Mouse (Mus musculus) forebrain, embryonic 12.5 days (tissue): ENCODE data around the gene Acin1. TPM values are rescaled to one million over a fixed set of nuclear protein-coding genes. Genes with fewer than 3 reads are reported as not detected.

Experiments
- ATAC-seq: fragments of 200-750 bp; cut with Nextera tagmentation; 2 replicates; pipeline ENCODE4 v1.8.0; 2017; ENCODE audit warnings: moderate TSS enrichment; ENCODE audit not compliant: low FRiP score
- H3K27ac ChIP-seq: fragments of 300-500 bp; sonication (generic); 2 replicates; pipeline ENCODE4 v1.5.1; 2016; ENCODE audit warnings: mild to moderate bottlenecking
- H3K27me3 ChIP-seq: fragments of 300-500 bp; sonication (generic); 2 replicates; pipeline ENCODE4 v1.6.1; 2016; ENCODE audit warnings: mild to moderate bottlenecking
- H3K36me3 ChIP-seq: fragments of 300-500 bp; sonication (generic); replicated peaks from 2 replicates; pipeline ENCODE4 v1.6.1; 2016; ENCODE audit warnings: mild to moderate bottlenecking
- H3K4me1 ChIP-seq: fragments of 300-500 bp; sonication (generic); 2 replicates; pipeline ENCODE4 v1.6.1; 2016
- H3K4me2 ChIP-seq: fragments of 300-500 bp; sonication (generic); 2 replicates; pipeline ENCODE4 v1.6.1; 2016; ENCODE audit warnings: mild to moderate bottlenecking, moderate library complexity
- H3K4me3 ChIP-seq: fragments of 300-500 bp; sonication (generic); replicated peaks from 2 replicates; pipeline ENCODE4 v1.5.1; 2016; ENCODE audit warnings: mild to moderate bottlenecking
- H3K9ac ChIP-seq: fragments of 300-500 bp; sonication (generic); 2 replicates; pipeline ENCODE4 v1.6.1; 2016; ENCODE audit warnings: mild to moderate bottlenecking
- H3K9me3 ChIP-seq: fragments of 300-500 bp; sonication (generic); 2 replicates; pipeline ENCODE4 v1.6.1; 2016
- WGBS: fragments of 180-500 bp; shearing (Covaris S2); methylation state at CpG from one replicate; pipeline ENCODE4 v1.1.7; 2016; 5-methylcytosine and 5-hydroxymethylcytosine counted together
- polyA plus RNA-seq: library from polyadenylated mRNA; unstranded; fragments of >200 nt; fragmentation: Nextera tagmentation; extraction: Ambion mirVana; gene quantifications from 2 replicates; pipeline ENCODE4 v1.2.1, GENCODE M21; 2016

The Acin1 gene
- polyA plus RNA-seq, 1 experiment from 2014 or later, result 188 TPM

DNA sequence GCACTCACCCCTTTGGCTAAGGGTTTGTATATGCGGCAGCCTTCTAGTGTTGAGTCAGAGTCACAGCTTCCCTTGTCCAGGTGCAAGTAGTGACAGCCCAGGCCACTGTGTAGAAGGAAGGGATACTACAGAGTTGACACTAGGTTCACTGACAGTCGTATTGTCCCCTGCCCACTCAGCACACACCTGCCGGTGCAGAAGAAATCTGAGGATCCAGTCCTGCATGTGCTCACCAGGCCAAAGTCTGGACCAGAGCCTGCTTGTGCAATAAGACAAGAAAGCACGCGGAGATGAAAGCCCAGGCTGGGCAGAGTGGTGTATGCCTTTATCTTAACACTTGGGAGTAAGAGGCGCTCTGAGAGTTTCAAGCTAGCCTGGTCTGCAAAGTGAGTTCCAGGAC, 8.3 kb upstream of the Acin1 start:
- 86% methylated on average over 6 of the region's 6 CpGs for WGBS
- ATAC-seq, result no peak
- peaks cover 27% of the 10 kb centered on the region for H3K36me3 ChIP-seq
- no peaks in the 10 kb centered on the region for H3K9me3 ChIP-seq
- H3K4me2 ChIP-seq, result no peak overlapping the region
- H3K4me1 ChIP-seq, result no peaks in the 10 kb centered on the region
- no peak overlapping the region for H3K27ac ChIP-seq
- no peak overlapping the region for H3K4me3 ChIP-seq
- no peaks in the 10 kb centered on the region for H3K27me3 ChIP-seq
- H3K9ac ChIP-seq, result no peak overlapping the region

DNA sequence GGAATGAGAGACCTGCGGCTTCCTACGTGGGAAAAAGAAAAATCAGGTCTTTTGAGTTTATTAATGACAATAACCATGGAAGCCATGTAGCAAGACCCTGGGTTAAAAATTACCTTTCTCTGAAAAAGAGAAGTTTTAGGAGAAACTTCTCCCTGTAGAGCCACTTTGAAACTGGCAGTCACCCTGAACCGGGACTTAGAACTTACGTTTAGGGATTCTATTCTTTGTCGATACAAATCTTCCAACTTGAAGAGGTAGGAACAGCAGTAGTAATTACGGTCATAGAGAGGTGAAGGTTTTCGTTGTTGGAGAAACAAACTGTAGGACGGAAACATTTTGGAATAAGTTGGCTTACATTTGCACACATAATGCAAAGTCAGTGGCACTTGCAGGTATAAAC, 520 bp upstream of the Acin1 start:
- Histone ChIP-seq H3K4me3 (peak overlapping the region; percentile 86), H3K27ac (peak overlapping the region; percentile 61), H3K4me2 (peak overlapping the region; percentile 73), H3K4me1 (peaks cover 24% of the 10 kb centered on the region), H3K9ac (peak overlapping the region; percentile 88), H3K36me3 (peaks cover 37% of the 10 kb centered on the region), H3K9me3 (no peaks in the 10 kb centered on the region), H3K27me3 (no peaks in the 10 kb centered on the region)
- ATAC-seq, result no peak
- 11% methylated on average over 8 of the region's 8 CpGs for WGBS

DNA sequence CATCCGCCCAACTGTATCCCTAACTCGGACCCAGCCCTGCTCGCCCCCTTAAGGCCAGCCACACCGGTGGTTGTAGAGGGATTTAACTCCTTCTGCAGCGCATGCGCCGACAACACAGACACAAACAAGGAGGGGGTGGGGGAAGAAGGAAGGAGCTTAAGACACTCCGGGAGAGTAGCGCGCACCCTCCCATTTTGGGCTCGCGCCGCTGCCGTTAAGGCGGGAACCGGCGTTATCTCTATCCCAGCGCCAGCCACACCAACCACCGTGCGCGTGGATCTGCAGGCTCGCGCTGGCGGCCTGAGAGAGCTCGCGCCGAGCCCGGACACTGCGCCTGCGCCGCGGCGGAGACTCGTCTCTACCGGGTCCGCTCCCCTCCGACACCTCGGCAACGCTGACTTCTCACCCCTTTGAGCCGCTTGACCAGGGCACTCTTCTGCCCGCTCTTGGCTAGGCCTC, 639 bp downstream of the Acin1 start, which contains the start of gene 1700123O20Rik:
TSS of gene 1700123O20Rik (plus strand) at position 154 of the 459 bp plus-strand sequence.
- WGBS, result under 1% methylated on average over 41 of the region's 41 CpGs

DNA sequence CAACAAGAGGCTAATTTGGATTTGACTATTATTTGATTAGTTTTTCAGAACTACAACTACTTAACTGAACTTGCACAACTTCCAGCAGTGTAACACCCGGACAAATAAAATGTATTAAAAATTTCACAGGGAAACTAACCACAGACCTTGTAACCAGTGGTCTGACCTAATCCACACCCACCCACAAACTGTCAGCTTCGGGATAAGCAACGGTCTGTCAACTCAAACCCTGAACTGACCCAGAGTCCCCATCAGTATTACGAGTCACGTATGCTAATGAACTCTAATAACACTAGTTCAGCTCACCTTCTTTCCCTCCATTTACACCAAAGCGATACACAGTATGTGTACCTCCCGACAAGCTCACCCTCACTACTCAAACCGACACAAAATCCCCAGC, 1.3 kb downstream of the Acin1 start:
- Histone ChIP-seq H3K27ac (peak overlapping the region; percentile 96; the same call in 1 of the 2 replicates), H3K9ac (peak overlapping the region; percentile 88), H3K4me2 (peak overlapping the region; percentile 83), H3K4me3 (peak overlapping the region; percentile 86), H3K27me3 (no peaks in the 10 kb centered on the region), H3K36me3 (peaks cover 42% of the 10 kb centered on the region), H3K4me1 (peaks cover 24% of the 10 kb centered on the region), H3K9me3 (no peaks in the 10 kb centered on the region)
- WGBS, result 17% methylated on average over 8 of the region's 8 CpGs
- peak; percentile 11; the same call in 1 of the 2 replicates for ATAC-seq

More for the DNA sequence above, 639 bp downstream of the Acin1 start, which contains the start of gene 1700123O20Rik:
- peaks cover 44% of the 10 kb centered on the region for H3K36me3 ChIP-seq
- H3K9me3 ChIP-seq, result no peaks in the 10 kb centered on the region
- peak within 1 kb of the TSS; percentile 96 for H3K27ac ChIP-seq
- peak within 1 kb of the TSS; percentile 86 for H3K4me3 ChIP-seq
- H3K27me3 ChIP-seq, result no peaks in the 10 kb centered on the region
- peak within 1 kb of the TSS; percentile 88 for H3K9ac ChIP-seq
- H3K4me1 ChIP-seq, result peaks cover 24% of the 10 kb centered on the region
- peak; percentile 83 for ATAC-seq
- peak within 1 kb of the TSS; percentile 83 for H3K4me2 ChIP-seq

DNA sequence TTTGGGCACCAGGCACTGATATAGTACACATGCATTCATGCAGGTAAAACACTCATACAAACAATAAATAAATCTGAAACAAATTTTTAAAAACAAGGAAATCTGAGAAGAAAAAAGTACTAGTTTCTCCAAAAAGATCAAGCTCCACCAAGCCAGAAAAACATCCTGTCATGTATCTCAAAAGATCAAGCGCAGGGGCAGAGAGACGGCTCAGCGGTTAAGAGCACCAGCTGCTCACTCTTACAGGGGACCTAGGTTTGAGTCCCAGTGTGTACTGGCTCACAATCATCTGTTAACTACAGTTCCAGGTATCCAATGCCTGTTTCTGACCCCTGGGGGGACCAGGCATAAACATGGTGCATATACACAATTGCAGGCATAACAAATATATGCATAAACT, 4.3 kb downstream of the Acin1 start:
- H3K9me3 ChIP-seq, result no peaks in the 10 kb centered on the region
- no peak overlapping the region for H3K4me2 ChIP-seq
- H3K27ac ChIP-seq, result no peak overlapping the region
- H3K36me3 ChIP-seq, result peaks cover 53% of the 10 kb centered on the region
- no peak overlapping the region for H3K4me3 ChIP-seq
- H3K9ac ChIP-seq, result no peak overlapping the region
- no peak for ATAC-seq
- no peaks in the 10 kb centered on the region for H3K27me3 ChIP-seq
- 90% methylated on average over 3 of the region's 3 CpGs for WGBS
- H3K4me1 ChIP-seq, result peaks cover 13% of the 10 kb centered on the region

DNA sequence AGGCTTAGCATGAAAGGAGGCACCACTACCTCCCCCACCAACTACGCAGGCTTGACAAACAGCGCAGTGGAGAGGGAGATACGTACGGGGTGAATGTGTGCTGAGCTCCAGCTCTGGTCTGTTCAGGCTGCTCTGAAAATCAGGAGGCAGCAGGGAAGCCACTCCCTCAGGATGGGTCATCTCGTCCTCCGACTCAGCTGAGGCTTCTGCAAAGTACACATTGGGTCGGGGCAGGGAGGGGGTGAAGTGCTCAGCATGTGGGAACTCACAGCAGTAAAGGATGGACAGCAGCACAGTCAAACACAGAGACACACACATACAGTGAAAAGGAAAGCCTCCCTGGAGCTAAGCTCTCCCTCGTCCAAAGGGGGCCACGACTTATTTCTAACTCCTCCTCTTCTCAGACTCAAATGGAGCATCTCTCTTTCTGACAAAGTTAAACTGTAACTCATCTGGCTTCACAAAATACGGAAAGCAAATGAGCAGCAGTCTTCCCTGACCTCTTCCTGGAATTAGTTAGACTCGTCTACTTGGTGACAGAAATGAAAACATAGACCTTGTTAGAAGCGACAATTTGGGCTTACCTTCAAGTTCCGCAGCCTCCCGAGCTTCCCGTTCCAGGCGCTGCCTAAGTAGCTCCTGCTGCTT, 8.0 kb downstream of the Acin1 start:
- no peaks in the 10 kb centered on the region for H3K27me3 ChIP-seq
- H3K9me3 ChIP-seq, result no peaks in the 10 kb centered on the region
- no peak overlapping the region for H3K27ac ChIP-seq
- 92% methylated on average over 16 of the region's 16 CpGs for WGBS
- no peak overlapping the region for H3K4me2 ChIP-seq
- no peaks in the 10 kb centered on the region for H3K4me1 ChIP-seq
- peaks cover 77% of the 10 kb centered on the region for H3K36me3 ChIP-seq
- H3K4me3 ChIP-seq, result no peak overlapping the region
- ATAC-seq, result no peak
- no peak overlapping the region for H3K9ac ChIP-seq

DNA sequence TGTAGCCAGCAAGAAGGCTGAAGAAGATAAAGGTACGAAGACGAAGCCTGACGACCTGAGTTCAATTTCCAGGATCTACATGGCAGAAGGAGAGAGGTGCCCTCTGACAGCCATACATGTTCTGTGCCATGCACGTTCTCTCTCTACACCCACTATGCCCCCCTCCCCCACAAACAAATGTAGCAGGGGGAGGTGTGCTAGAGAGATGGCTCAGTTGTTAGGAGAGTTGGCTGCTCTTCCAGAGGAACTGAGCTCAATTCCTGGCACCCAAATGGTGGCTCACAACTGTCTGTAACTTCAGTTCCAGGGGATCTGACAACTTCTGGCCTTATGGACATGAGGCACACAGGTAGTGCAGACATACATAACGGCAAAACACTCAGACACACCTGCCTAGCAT, 10.4 kb downstream of the Acin1 start:
- no peak for ATAC-seq
- WGBS, result 90% methylated on average over 5 of the region's 5 CpGs
- peaks cover 74% of the 10 kb centered on the region for H3K36me3 ChIP-seq
- no peaks in the 10 kb centered on the region for H3K4me1 ChIP-seq
- no peak overlapping the region for H3K4me3 ChIP-seq
- no peaks in the 10 kb centered on the region for H3K27me3 ChIP-seq
- no peak overlapping the region for H3K4me2 ChIP-seq
- no peak overlapping the region for H3K27ac ChIP-seq
- no peak overlapping the region for H3K9ac ChIP-seq
- H3K9me3 ChIP-seq, result no peaks in the 10 kb centered on the region

DNA sequence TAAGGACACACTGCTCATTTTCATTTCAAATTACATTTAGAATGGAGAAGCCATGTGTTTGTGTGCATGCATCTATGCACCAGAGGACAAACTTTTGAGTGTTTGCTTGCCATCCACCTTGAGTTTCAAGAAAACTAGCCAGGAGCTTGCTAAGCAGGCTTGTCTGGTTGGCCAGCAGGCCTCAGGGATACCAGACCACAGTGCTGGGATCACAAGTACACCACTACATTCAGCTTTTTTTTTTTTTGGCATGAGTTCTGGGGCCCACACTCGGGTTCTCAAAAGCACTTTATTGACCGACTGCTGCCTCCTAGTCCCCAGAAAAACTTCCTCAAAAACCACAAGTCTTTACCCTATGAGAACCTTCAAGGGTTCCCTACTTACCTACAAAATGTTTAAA, 12.4 kb downstream of the Acin1 start:
- H3K9me3 ChIP-seq, result no peaks in the 10 kb centered on the region
- no peak overlapping the region for H3K4me3 ChIP-seq
- H3K27ac ChIP-seq, result no peak overlapping the region
- H3K4me2 ChIP-seq, result no peak overlapping the region
- no peak overlapping the region for H3K9ac ChIP-seq
- peaks cover 67% of the 10 kb centered on the region for H3K36me3 ChIP-seq
- H3K27me3 ChIP-seq, result no peaks in the 10 kb centered on the region
- 87% methylated on average over 2 of the region's 2 CpGs for WGBS
- ATAC-seq, result no peak
- H3K4me1 ChIP-seq, result no peaks in the 10 kb centered on the region

DNA sequence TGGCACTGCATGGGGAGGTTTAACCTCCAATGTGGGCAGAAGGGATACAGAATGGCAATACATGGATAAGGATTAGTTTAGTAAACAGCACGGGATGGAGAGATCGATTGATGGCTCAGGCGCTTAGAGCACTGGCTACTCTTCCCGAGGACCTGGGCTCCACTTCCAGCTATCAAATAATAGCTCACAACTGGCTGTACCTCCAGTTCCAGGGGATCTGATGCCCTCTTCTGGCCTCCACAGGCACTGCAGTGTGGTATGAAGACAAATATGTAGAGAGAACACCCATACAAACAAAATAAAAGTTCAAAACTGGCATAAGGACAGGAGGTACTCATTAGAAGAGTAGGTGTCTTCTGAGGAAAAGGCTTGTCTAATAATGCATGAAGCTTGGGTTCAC, 17.4 kb downstream of the Acin1 start:
- Histone ChIP-seq H3K27me3 (no peaks in the 10 kb centered on the region), H3K9ac (no peak overlapping the region), H3K36me3 (peaks cover 68% of the 10 kb centered on the region), H3K4me1 (no peaks in the 10 kb centered on the region), H3K27ac (no peak overlapping the region), H3K4me3 (no peak overlapping the region), H3K4me2 (no peak overlapping the region), H3K9me3 (no peaks in the 10 kb centered on the region)
- ATAC-seq, result no peak
- 81% methylated on average over 4 of the region's 4 CpGs for WGBS

DNA sequence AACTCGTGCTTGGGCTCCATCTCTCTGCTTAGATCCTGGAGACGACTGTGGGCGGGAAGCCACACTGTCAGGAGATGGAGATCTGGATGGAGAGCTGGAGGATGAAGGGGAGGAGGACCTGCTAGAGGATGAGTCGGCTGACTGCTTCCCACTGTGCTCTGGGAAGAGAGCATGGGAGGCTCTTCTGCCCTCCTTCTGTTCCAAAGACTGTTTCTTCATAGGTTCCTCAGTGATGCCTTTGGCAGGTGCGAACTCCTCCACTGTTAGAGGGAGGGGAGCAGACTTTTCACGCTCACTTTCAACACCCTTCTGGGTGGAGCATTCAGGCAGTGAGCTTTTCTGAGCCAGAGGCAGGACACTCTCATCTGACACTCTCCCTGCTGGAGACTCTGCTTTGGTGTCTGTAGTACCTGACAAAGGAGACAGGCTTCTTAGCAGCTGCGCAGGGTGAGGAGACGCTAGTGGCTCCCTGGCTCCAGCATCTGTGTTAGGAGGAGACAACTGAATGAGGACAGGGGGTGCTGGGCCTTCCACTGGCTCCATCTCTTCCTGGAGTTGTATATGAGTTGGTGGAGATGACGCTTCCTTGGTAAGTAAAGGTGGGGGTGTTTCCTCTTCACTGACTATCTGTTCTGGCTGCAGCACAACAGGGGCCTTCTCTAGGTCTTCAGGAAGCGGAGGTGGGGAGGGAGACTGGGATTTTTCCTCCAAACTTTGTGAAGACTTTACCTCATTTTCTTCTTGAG, 22.1 kb downstream of the Acin1 start:
- no peak for ATAC-seq

DNA sequence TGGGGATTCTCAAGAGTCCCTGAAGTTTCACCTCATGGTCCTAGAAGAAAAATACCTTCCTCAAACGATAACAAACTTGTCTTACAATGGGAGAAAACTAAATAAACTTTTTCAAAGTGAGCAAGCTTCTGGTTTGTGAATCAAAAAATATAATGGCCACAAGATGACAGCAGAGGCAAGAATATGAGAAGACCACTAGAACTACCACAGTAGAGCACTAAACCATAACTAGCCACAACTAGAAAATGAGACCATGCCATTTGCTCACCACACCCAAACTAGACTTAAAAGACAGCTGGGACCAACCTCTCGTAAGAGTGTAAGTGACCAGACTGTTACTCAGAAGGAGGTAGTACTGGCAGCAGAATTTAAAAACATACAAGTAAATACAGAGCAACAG, 26.7 kb downstream of the Acin1 start:
- H3K4me3 ChIP-seq, result no peak overlapping the region
- H3K36me3 ChIP-seq, result peaks cover 97% of the 10 kb centered on the region
- 95% methylated on average over 2 of the region's 2 CpGs for WGBS

More for the DNA sequence above, 22.1 kb downstream of the Acin1 start:
- Histone ChIP-seq H3K4me2 (no peak overlapping the region), H3K27ac (no peak overlapping the region), H3K27me3 (no peaks in the 10 kb centered on the region), H3K4me3 (no peak overlapping the region), H3K4me1 (no peaks in the 10 kb centered on the region), H3K9me3 (no peaks in the 10 kb centered on the region), H3K36me3 (peaks cover 90% of the 10 kb centered on the region), H3K9ac (no peak overlapping the region)
- WGBS, result 92% methylated on average over 10 of the region's 10 CpGs

DNA sequence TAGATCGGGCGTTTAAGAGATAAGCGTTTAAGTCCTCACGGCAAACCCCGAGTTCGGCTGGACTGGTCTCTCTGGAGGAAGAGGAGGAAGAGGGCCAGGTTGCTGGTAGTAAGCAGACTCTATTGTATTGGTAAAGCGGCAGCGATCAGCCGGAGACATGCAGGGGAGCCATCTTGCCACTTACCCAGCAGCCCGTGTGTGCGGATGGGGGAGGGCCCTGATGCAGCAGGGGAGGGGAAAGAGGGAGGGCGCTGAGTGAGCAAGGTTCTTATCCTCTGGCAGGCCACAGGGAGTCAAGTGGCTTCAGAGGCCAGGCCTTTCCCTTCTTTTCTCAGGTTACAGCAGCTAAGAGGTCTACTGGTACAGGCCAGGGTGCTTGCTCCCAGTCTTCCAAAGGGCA, 33.2 kb downstream of the Acin1 start:
- H3K4me2 ChIP-seq, result peak overlapping the region; percentile 92

More for the DNA sequence above, 26.7 kb downstream of the Acin1 start:
- ATAC-seq, result no peak
- Histone ChIP-seq H3K27ac (no peak overlapping the region), H3K27me3 (no peaks in the 10 kb centered on the region), H3K9ac (no peak overlapping the region), H3K4me1 (no peaks in the 10 kb centered on the region), H3K9me3 (no peaks in the 10 kb centered on the region), H3K4me2 (no peak overlapping the region)

More for the DNA sequence above, 33.2 kb downstream of the Acin1 start:
- under 1% methylated on average over 12 of the region's 12 CpGs for WGBS
- Histone ChIP-seq H3K36me3 (peaks cover 62% of the 10 kb centered on the region), H3K27ac (peak overlapping the region; percentile 90), H3K9ac (peak overlapping the region; percentile 92), H3K4me1 (peaks cover 47% of the 10 kb centered on the region), H3K27me3 (no peaks in the 10 kb centered on the region), H3K9me3 (no peaks in the 10 kb centered on the region), H3K4me3 (peak overlapping the region; percentile 62)
- peak; percentile 89 for ATAC-seq
